Mouse (Mus musculus) thymus, adult 2 months (tissue): ENCODE results near the gene Phf1.

Source experiments
- CTCF ChIP-seq: fragments of 200-500 bp; IDR thresholded peaks from 2 replicates; pipeline ENCODE4 v1.5.1; 2012; ENCODE audit warnings: mild to moderate bottlenecking, control low read depth, low read length, moderate library complexity, borderline replicate concordance; ENCODE audit not compliant: control insufficient read depth, poor library complexity, insufficient read depth; ENCODE audit errors: extremely low read depth
- POLR2A ChIP-seq: fragments of 200-500 bp; IDR thresholded peaks from 2 replicates; pipeline ENCODE4 v1.6.1; 2012; ENCODE audit warnings: mild to moderate bottlenecking, low read length, control low read depth, moderate library complexity; ENCODE audit not compliant: control insufficient read depth, poor library complexity, insufficient read depth; ENCODE audit errors: extremely low read depth

GRCm38 (mm10) chr17:26972107-26972506 lies 39.3 kb downstream of the Phf1 start:
- no peak for TF ChIP-seq POLR2A
- TF ChIP-seq CTCF: no peak
